Mouse (Mus musculus): ENCODE measurements around the gene Gpr176. TPM values are rescaled to one million over a fixed set of nuclear protein-coding genes. Genes with fewer than 3 reads are reported as not detected.
A peak's percentile ranks its signal among the peaks of the same experiment; 100 is the strongest.

The Gpr176 gene
- polyA plus RNA-seq, 1 experiment from 2014 or later, result 0.35 TPM

GRCm38 (mm10) chr2:118307561-118307960 lies 65.7 kb downstream of the Gpr176 start:
- WGBS, result 61% methylated on average over 8 of the region's 8 CpGs
- no peaks in the 10 kb centered on the region for H3K9me3 ChIP-seq (ENCODE audit: control insufficient read depth, low read length)
- no peaks in the 10 kb centered on the region for H3K4me1 ChIP-seq (ENCODE audit: control insufficient read depth, insufficient read depth, low read length)
- no peak overlapping the region for H3K4me3 ChIP-seq (ENCODE audit: low read length)
- H3K27ac ChIP-seq (ENCODE audit: low read length), result no peak overlapping the region
- no peak overlapping the region for H3K4me2 ChIP-seq (ENCODE audit: low read depth, low read length)
- ATAC-seq, result peak; percentile 56; the same call in 1 of the 2 replicates
- no peaks in the 10 kb centered on the region for H3K36me3 ChIP-seq (ENCODE audit: control insufficient read depth, insufficient read depth, low read length)
- no peak overlapping the region for H3K9ac ChIP-seq (ENCODE audit: low read depth, low read length)
- no peaks in the 10 kb centered on the region for H3K27me3 ChIP-seq (replicated peaks; ENCODE audit: control insufficient read depth, insufficient read depth, low read length)

DNA sequence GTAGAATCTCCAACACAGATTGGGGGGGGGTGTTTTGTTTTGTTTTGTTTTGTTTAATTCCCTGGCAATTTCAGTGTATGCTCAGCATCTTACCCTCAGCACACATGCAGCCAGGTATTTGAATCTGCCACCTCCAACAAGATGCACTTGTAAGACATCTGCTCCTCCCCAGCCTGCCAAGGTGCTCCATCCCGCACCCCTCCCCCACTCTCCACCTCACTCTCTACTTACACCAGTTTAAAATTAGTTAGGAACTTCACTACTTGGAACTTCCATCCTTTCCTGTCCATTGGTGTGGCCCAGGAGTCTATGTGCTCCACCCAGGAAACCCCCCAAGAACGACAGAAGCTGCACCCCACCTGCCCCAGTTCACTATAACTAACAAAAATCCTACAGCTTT lies 66.3 kb downstream of the Gpr176 start:
- ATAC-seq, result no peak
- H3K4me2 ChIP-seq (ENCODE audit: low read depth, low read length), result no peak overlapping the region
- WGBS, result 69% methylated on average over 2 of the region's 2 CpGs
- no peaks in the 10 kb centered on the region for H3K27me3 ChIP-seq (replicated peaks; ENCODE audit: control insufficient read depth, insufficient read depth, low read length)
- no peaks in the 10 kb centered on the region for H3K4me1 ChIP-seq (ENCODE audit: control insufficient read depth, insufficient read depth, low read length)
- no peak overlapping the region for H3K27ac ChIP-seq (ENCODE audit: low read length)
- no peaks in the 10 kb centered on the region for H3K9me3 ChIP-seq (ENCODE audit: control insufficient read depth, low read length)
- H3K36me3 ChIP-seq (ENCODE audit: control insufficient read depth, insufficient read depth, low read length), result no peaks in the 10 kb centered on the region
- H3K9ac ChIP-seq (ENCODE audit: low read depth, low read length), result no peak overlapping the region
- no peak overlapping the region for H3K4me3 ChIP-seq (ENCODE audit: low read length)

DNA sequence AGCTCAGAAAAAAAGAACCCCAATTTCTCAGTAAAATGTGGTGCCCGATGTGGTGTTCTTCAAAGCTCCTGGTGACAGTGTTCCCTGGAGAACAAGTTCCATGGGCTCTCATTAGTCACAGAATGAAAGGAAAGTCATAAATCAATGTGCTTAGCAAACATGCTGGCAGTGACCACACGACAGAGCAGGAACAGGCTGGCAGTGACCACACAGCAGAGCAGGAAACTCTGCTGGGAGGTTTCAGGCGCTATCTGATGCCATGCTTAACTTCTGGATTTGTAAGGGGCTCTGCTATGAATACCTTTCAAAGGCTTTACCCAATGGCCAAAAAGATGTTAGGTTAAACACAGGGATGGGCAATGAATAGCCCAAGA lies 66.7 kb downstream of the Gpr176 start:
- H3K4me2 ChIP-seq (ENCODE audit: low read depth, low read length), result no peak overlapping the region
- ATAC-seq, result peak; percentile 62; the same call in 1 of the 2 replicates
- H3K9me3 ChIP-seq (ENCODE audit: control insufficient read depth, low read length), result no peaks in the 10 kb centered on the region
- H3K27me3 ChIP-seq (replicated peaks; ENCODE audit: control insufficient read depth, insufficient read depth, low read length), result no peaks in the 10 kb centered on the region
- no peak overlapping the region for H3K4me3 ChIP-seq (ENCODE audit: low read length)
- H3K27ac ChIP-seq (ENCODE audit: low read length), result no peak overlapping the region
- no peak overlapping the region for H3K9ac ChIP-seq (ENCODE audit: low read depth, low read length)
- 18% methylated on average over 3 of the region's 3 CpGs for WGBS
- no peaks in the 10 kb centered on the region for H3K36me3 ChIP-seq (ENCODE audit: control insufficient read depth, insufficient read depth, low read length)
- H3K4me1 ChIP-seq (ENCODE audit: control insufficient read depth, insufficient read depth, low read length), result no peaks in the 10 kb centered on the region

DNA sequence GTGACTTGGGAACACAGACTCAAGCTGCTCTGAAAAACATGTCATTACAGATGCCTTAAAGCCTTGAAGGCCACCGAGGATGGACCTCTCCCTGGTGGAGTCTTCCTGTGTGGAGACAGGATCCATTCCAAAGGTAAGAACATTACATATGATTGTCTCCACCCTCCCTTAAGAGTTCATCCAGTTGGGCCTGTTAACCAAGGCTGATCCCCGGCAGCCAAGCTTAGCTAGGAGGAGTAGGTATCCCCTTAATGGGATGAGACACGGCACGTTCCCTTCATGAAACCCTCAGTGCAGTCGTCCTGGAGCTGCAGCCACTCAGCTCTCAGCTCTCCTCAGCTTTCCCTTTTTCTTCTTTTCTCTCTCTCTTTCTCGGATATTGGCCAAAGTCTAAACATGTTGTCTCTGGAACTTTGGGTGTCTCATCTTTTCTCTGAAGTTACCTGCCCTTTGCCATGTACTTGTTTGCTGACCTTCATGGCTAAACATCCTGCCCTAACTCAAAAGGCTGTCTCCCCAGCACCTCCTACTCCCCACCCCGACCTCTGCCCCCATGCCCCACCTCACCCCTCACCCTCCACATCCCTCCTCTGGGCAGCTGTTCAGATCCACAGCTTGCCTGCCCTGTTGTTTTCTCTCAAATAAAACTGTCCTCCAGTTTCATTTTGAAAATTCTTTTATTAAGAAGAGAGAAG lies 67.2 kb downstream of the Gpr176 start:
- WGBS, result 62% methylated on average over 7 of the region's 7 CpGs
- Histone ChIP-seq H3K27ac (ENCODE audit: low read length) (no peak overlapping the region), H3K4me2 (ENCODE audit: low read depth, low read length) (no peak overlapping the region), H3K27me3 (replicated peaks; ENCODE audit: control insufficient read depth, insufficient read depth, low read length) (no peaks in the 10 kb centered on the region), H3K4me1 (ENCODE audit: control insufficient read depth, insufficient read depth, low read length) (no peaks in the 10 kb centered on the region), H3K36me3 (ENCODE audit: control insufficient read depth, insufficient read depth, low read length) (no peaks in the 10 kb centered on the region), H3K4me3 (ENCODE audit: low read length) (no peak overlapping the region), H3K9me3 (ENCODE audit: control insufficient read depth, low read length) (no peaks in the 10 kb centered on the region), H3K9ac (ENCODE audit: low read depth, low read length) (no peak overlapping the region)
- ATAC-seq, result no peak

- Histone ChIP-seq H3K36me3 (ENCODE audit: control insufficient read depth, insufficient read depth, low read length) (no peaks in the 10 kb centered on the region), H3K27me3 (replicated peaks; ENCODE audit: control insufficient read depth, insufficient read depth, low read length) (no peaks in the 10 kb centered on the region), H3K4me1 (ENCODE audit: control insufficient read depth, insufficient read depth, low read length) (no peaks in the 10 kb centered on the region), H3K4me2 (ENCODE audit: low read depth, low read length) (no peak overlapping the region), H3K9me3 (ENCODE audit: control insufficient read depth, low read length) (no peaks in the 10 kb centered on the region), H3K9ac (ENCODE audit: low read depth, low read length) (no peak overlapping the region), H3K4me3 (ENCODE audit: low read length) (no peak overlapping the region), H3K27ac (ENCODE audit: low read length) (no peak overlapping the region)
- WGBS, result 62% methylated on average over 4 of the region's 4 CpGs
- no peak for ATAC-seq
Observed at GRCm38 (mm10) chr2:118303456-118303855, 69.8 kb downstream of the Gpr176 start.

GRCm38 (mm10) chr2:118301656-118302055 lies 71.6 kb downstream of the Gpr176 start:
- no peaks in the 10 kb centered on the region for H3K27me3 ChIP-seq (replicated peaks; ENCODE audit: control insufficient read depth, insufficient read depth, low read length)
- H3K4me2 ChIP-seq (ENCODE audit: low read depth, low read length), result no peak overlapping the region
- no peaks in the 10 kb centered on the region for H3K4me1 ChIP-seq (ENCODE audit: control insufficient read depth, insufficient read depth, low read length)
- H3K27ac ChIP-seq (ENCODE audit: low read length), result no peak overlapping the region
- no peak for ATAC-seq
- no peaks in the 10 kb centered on the region for H3K9me3 ChIP-seq (ENCODE audit: control insufficient read depth, low read length)
- WGBS, result 78% methylated on average over 2 of the region's 2 CpGs
- H3K4me3 ChIP-seq (ENCODE audit: low read length), result no peak overlapping the region
- no peaks in the 10 kb centered on the region for H3K36me3 ChIP-seq (ENCODE audit: control insufficient read depth, insufficient read depth, low read length)
- H3K9ac ChIP-seq (ENCODE audit: low read depth, low read length), result no peak overlapping the region

- no peak for ATAC-seq
- 71% methylated on average over 8 of the region's 8 CpGs for WGBS
Observed at GRCm38 (mm10) chr2:118301041-118301545, 72.1 kb downstream of the Gpr176 start.

DNA sequence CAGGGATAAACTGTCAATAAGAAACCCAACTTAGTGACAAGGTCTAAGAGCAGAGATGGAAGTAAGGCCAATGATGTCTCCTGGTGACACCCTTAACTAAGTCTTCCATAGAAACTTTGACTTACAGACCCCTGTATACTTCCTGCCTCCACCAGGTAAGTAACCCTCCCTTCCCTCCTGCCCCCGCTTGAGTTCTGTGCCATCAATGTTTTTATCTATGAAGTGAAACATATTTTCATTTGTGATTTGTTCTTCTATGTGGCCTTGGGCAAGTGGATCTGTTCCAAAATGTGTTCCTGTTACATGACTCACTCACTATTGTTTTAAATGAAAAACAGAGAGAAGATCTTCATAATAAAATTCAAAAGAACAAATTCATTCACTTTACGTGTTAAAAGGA lies 73.2 kb downstream of the Gpr176 start:
- H3K9ac ChIP-seq (ENCODE audit: low read depth, low read length), result no peak overlapping the region
- no peak overlapping the region for H3K4me3 ChIP-seq (ENCODE audit: low read length)
- H3K36me3 ChIP-seq (ENCODE audit: control insufficient read depth, insufficient read depth, low read length), result no peaks in the 10 kb centered on the region
- no peaks in the 10 kb centered on the region for H3K4me1 ChIP-seq (ENCODE audit: control insufficient read depth, insufficient read depth, low read length)
- no peak overlapping the region for H3K4me2 ChIP-seq (ENCODE audit: low read depth, low read length)
- H3K27me3 ChIP-seq (replicated peaks; ENCODE audit: control insufficient read depth, insufficient read depth, low read length), result no peaks in the 10 kb centered on the region
- no peak overlapping the region for H3K27ac ChIP-seq (ENCODE audit: low read length)
- no peaks in the 10 kb centered on the region for H3K9me3 ChIP-seq (ENCODE audit: control insufficient read depth, low read length)
- no peak for ATAC-seq
- 89% methylated on average over 2 of the region's 2 CpGs for WGBS

More at GRCm38 (mm10) chr2:118301041-118301545, 72.1 kb downstream of the Gpr176 start:
- Histone ChIP-seq H3K4me1 (ENCODE audit: control insufficient read depth, insufficient read depth, low read length) (no peaks in the 10 kb centered on the region), H3K4me3 (ENCODE audit: low read length) (no peak overlapping the region), H3K36me3 (ENCODE audit: control insufficient read depth, insufficient read depth, low read length) (no peaks in the 10 kb centered on the region), H3K4me2 (ENCODE audit: low read depth, low read length) (no peak overlapping the region), H3K9me3 (ENCODE audit: control insufficient read depth, low read length) (no peaks in the 10 kb centered on the region), H3K9ac (ENCODE audit: low read depth, low read length) (no peak overlapping the region), H3K27me3 (replicated peaks; ENCODE audit: control insufficient read depth, insufficient read depth, low read length) (no peaks in the 10 kb centered on the region), H3K27ac (ENCODE audit: low read length) (no peak overlapping the region)

DNA sequence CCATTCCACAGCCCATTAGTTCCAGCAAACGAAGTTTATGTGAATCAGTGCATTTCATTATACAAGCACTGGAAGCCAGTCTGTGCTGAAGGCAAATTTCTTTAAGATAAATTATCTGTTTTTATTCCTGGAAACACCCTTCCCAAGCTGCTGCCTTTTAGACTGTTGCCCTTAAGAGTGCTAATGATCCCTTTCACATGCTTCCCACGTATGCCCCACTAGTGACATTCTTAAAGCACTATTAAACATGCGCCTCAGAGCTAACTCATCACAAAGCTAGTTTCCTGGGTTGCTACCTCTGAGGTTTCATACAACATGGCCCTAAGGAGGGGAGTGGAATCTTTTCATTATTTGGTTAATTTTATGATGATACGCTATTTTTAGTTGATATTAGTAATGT lies 74.6 kb downstream of the Gpr176 start:
- Histone ChIP-seq H3K9me3 (ENCODE audit: control insufficient read depth, low read length) (no peaks in the 10 kb centered on the region), H3K27ac (ENCODE audit: low read length) (no peak overlapping the region), H3K9ac (ENCODE audit: low read depth, low read length) (no peak overlapping the region), H3K36me3 (ENCODE audit: control insufficient read depth, insufficient read depth, low read length) (no peaks in the 10 kb centered on the region), H3K27me3 (replicated peaks; ENCODE audit: control insufficient read depth, insufficient read depth, low read length) (no peaks in the 10 kb centered on the region), H3K4me3 (ENCODE audit: low read length) (no peak overlapping the region), H3K4me2 (ENCODE audit: low read depth, low read length) (no peak overlapping the region), H3K4me1 (ENCODE audit: control insufficient read depth, insufficient read depth, low read length) (no peaks in the 10 kb centered on the region)
- 79% methylated on average over 4 of the region's 4 CpGs for WGBS
- no peak for ATAC-seq

- ATAC-seq, result no peak
- H3K4me1 ChIP-seq (ENCODE audit: control insufficient read depth, insufficient read depth, low read length), result no peaks in the 10 kb centered on the region
- 71% methylated on average over 2 of the region's 2 CpGs for WGBS
- no peak overlapping the region for H3K4me2 ChIP-seq (ENCODE audit: low read depth, low read length)
- H3K27ac ChIP-seq (ENCODE audit: low read length), result no peak overlapping the region
- H3K9me3 ChIP-seq (ENCODE audit: control insufficient read depth, low read length), result no peaks in the 10 kb centered on the region
- no peak overlapping the region for H3K9ac ChIP-seq (ENCODE audit: low read depth, low read length)
- H3K36me3 ChIP-seq (ENCODE audit: control insufficient read depth, insufficient read depth, low read length), result no peaks in the 10 kb centered on the region
- H3K27me3 ChIP-seq (replicated peaks; ENCODE audit: control insufficient read depth, insufficient read depth, low read length), result no peaks in the 10 kb centered on the region
- H3K4me3 ChIP-seq (ENCODE audit: low read length), result no peak overlapping the region
Observed at GRCm38 (mm10) chr2:118297966-118298365, 75.3 kb downstream of the Gpr176 start.
